In the genomic region with DNA sequence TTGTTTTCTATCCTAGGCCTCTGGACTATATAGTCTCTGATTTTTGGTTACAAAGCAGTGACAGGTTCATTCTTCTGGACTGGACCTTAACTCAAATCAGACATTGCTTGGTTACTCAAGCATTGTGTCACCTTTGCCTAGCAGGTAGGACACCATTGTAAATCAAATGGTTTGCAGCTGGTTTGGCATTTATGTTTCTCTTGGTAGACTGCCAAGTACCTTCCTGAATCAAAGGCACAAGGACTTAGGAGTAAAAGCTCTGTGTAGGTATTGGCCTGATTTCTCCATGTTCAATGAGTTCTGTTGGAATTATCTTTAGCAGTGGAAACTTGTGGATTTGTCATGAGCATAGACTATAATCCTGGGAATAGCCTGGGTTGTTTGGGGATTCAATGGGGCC, we compare ENCODE assay signal across 22 mouse cellular contexts.
DNase-seq lines count a peak whose midpoint lies in the region; ATAC-seq and TF ChIP-seq lines count a peak whose summit lies in the region.
"Had no signal": no experiment of that assay in that cellular context is flagged by ENCODE, and none has a peak within 500 bp of the region (broad histone marks: within the 10 kb centered on the region; RNA-seq: fewer than 3 reads in every experiment).

No protein-coding gene starts in this region.

- ATAC-seq in kidney, embryonic 15.5 days (replicated peaks; ENCODE audit: low FRiP score) = no peak; the same call in 1 of the 2 replicates
- ATAC-seq in kidney, embryonic 14.5 days (ENCODE audit: low FRiP score, low TSS enrichment) = no peak; the same call in 1 of the 2 replicates
- ATAC-seq: forebrain, embryonic 14.5 days had no signal

- no peak overlapping the region for H3K9ac ChIP-seq in kidney, embryonic 15.5 days
- no peak overlapping the region for H3K9ac ChIP-seq in kidney, embryonic 14.5 days (ENCODE audit: low read depth, low read length)
- H3K9ac ChIP-seq: embryonic facial prominence, embryonic 13.5 days; embryonic facial prominence, embryonic 15.5 days; forebrain, embryonic 12.5 days had no signal

- no peak for TF ChIP-seq CTCF in kidney, adult 2 months (conservative IDR thresholded peaks at IDR 0.05; ENCODE audit: insufficient read depth, insufficient read length, low read depth, low read length)

- no peaks in the 10 kb centered on the region for H3K36me3 ChIP-seq in kidney, adult 2 months (ENCODE audit: control insufficient read depth, insufficient read depth, low read length)
- H3K36me3 ChIP-seq in kidney, embryonic 15.5 days = no peaks in the 10 kb centered on the region
- H3K36me3 ChIP-seq in kidney, embryonic 14.5 days (ENCODE audit: control insufficient read depth, insufficient read depth, low read length) = no peaks in the 10 kb centered on the region
- H3K36me3 ChIP-seq: embryonic facial prominence, embryonic 13.5 days; embryonic facial prominence, embryonic 15.5 days; forebrain, embryonic 10.5 days; forebrain, embryonic 12.5 days had no signal

- H3K4me3 ChIP-seq in kidney, adult 2 months (ENCODE audit: insufficient read depth, low read depth, low read length) = no peak overlapping the region
- H3K4me3 ChIP-seq in kidney, embryonic 15.5 days (replicated peaks) = no peak overlapping the region
- H3K4me3 ChIP-seq in kidney, embryonic 14.5 days (ENCODE audit: low read length) = no peak overlapping the region
- H3K4me3 ChIP-seq: embryonic facial prominence, embryonic 13.5 days; embryonic facial prominence, embryonic 15.5 days; erythroblast, embryonic 14.5 days; forebrain, embryonic 10.5 days; forebrain, embryonic 12.5 days had no signal

- H3K27me3 ChIP-seq in kidney, adult 2 months (replicated peaks; ENCODE audit: control insufficient read depth, insufficient read depth, low read length) = no peaks in the 10 kb centered on the region
- no peaks in the 10 kb centered on the region for H3K27me3 ChIP-seq in kidney, embryonic 15.5 days
- H3K27me3 ChIP-seq in kidney, embryonic 14.5 days (ENCODE audit: control insufficient read depth, insufficient read depth, low read length) = no peaks in the 10 kb centered on the region
- H3K27me3 ChIP-seq: embryonic facial prominence, embryonic 13.5 days; embryonic facial prominence, embryonic 15.5 days had no signal

- no peak overlapping the region for H3K4me2 ChIP-seq in kidney, embryonic 15.5 days
- H3K4me2 ChIP-seq in kidney, embryonic 14.5 days (replicated peaks; ENCODE audit: low read depth, low read length) = no peak overlapping the region
- H3K4me2 ChIP-seq: embryonic facial prominence, embryonic 13.5 days; embryonic facial prominence, embryonic 15.5 days; forebrain, embryonic 12.5 days had no signal

- DNase-seq in kidney, adult 2 months = peak; percentile 62
- peak; percentile 27 for DNase-seq in kidney, postnatal 14 days
- peak; percentile 3 for DNase-seq in urinary bladder, postnatal 14 days (ENCODE audit: low spot score)
- DNase-seq in urinary bladder, postnatal 10 days (ENCODE audit: low spot score) = no peak
- DNase-seq: adrenal gland, adult 2 months; adrenal gland, postnatal 10 days; adrenal gland, postnatal 25 days; cerebellum, adult 11 months; cerebellum, adult 18-20 months; cerebellum, adult 8-10 months; cerebellum, adult 9-11 months; cerebellum, postnatal 14 days; cerebellum, postnatal 36 days; embryo, embryonic 11 days had no signal

- H3K9me3 ChIP-seq in kidney, embryonic 15.5 days (replicated peaks) = no peaks in the 10 kb centered on the region; the same call in 1 of the 2 replicates
- H3K9me3 ChIP-seq in kidney, embryonic 14.5 days (ENCODE audit: control insufficient read depth, low read length) = peaks cover 2% of the 10 kb centered on the region; the same call in 1 of the 2 replicates
- H3K9me3 ChIP-seq: embryonic facial prominence, embryonic 13.5 days; embryonic facial prominence, embryonic 15.5 days had no signal

- no peaks in the 10 kb centered on the region; the same call in 1 of the 2 replicates for H3K4me1 ChIP-seq in kidney, adult 2 months (ENCODE audit: control insufficient read depth, insufficient read depth, low read length)
- H3K4me1 ChIP-seq in kidney, embryonic 15.5 days = no peaks in the 10 kb centered on the region
- no peaks in the 10 kb centered on the region for H3K4me1 ChIP-seq in kidney, embryonic 14.5 days (ENCODE audit: control insufficient read depth, insufficient read depth, low read length)
- H3K4me1 ChIP-seq: embryonic facial prominence, embryonic 13.5 days had no signal

- H3K27ac ChIP-seq in kidney, adult 2 months (ENCODE audit: insufficient read depth, low read depth, low read length) = no peak overlapping the region
- H3K27ac ChIP-seq in kidney, embryonic 15.5 days = no peak overlapping the region
- H3K27ac ChIP-seq in kidney, embryonic 14.5 days (ENCODE audit: low read depth, low read length) = no peak overlapping the region
- H3K27ac ChIP-seq: embryonic facial prominence, embryonic 13.5 days; embryonic facial prominence, embryonic 15.5 days; forebrain, embryonic 10.5 days; forebrain, embryonic 12.5 days had no signal

- no peak for TF ChIP-seq POLR2A in kidney, adult 2 months (IDR thresholded peaks at IDR 0.05; ENCODE audit: low read depth, low read length)
